Mouse (Mus musculus) testis, adult 2 months (tissue): Measurements from ENCODE around the gene C1qtnf6.

Source experiments
- CTCF ChIP-seq: fragments of 200-500 bp; IDR thresholded peaks from 2 replicates; pipeline ENCODE4 v1.5.1; 2012; ENCODE audit warnings: low read depth, mild to moderate bottlenecking, inconsistent platforms, low read length, moderate library complexity; ENCODE audit not compliant: control insufficient read depth, insufficient read depth, insufficient replicate concordance
- POLR2A ChIP-seq: fragments of 200-500 bp; IDR thresholded peaks from 2 replicates; pipeline ENCODE4 v1.6.1; 2012; ENCODE audit warnings: low read depth, mild to moderate bottlenecking, inconsistent platforms, low read length, moderate library complexity; ENCODE audit not compliant: control insufficient read depth

DNA sequence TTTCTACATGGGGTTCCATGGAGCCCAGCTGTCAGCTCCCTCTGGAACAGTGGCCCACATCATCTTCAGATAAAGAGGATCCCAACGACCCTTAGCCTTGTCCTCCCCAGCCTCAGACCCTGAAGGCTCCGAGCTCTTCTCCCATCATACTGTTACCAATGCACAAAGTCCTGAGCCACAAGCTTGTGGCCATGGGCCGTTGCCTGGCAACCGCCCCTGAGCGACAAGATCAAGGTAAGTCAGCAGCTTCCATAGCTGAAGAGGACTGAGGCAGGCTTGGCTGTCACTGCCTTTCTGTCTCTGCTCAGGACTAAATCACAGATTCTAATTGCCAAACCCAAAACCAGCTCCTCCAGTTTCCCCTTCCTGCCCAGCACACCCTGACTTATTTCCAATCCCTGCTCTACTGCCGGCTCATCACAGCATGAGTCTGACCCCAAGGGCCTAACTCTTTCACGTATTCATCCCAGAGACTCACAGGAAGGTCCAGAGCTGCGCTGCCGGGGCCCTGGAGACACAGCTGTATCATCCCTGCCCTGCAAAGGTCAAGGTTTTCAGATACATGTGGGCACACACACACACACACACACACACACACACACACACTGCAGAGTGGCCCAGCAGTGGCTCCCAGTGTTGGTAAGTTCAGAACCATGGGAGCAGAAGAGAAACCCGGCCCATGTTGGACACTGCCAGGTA lies 4.7 kb upstream of the C1qtnf6 start:
- TF ChIP-seq POLR2A (no peak), CTCF (no peak)
